Mouse (Mus musculus): ENCODE results near the gene Kif9.

Kif9 gene

GRCm38 (mm10) chr9:110529002-110529737, 52.4 kb downstream of the Kif9 start:
- DNase-seq (ENCODE audit: low spot score) = peak; percentile 54

- no peak for DNase-seq (ENCODE audit: low spot score)
Measured at GRCm38 (mm10) chr9:110530650-110531049, 53.9 kb downstream of the Kif9 start.

GRCm38 (mm10) chr9:110531151-110531791, 54.5 kb downstream of the Kif9 start:
- peak; percentile 58 for DNase-seq (ENCODE audit: low spot score)

- DNase-seq (ENCODE audit: low spot score) = peak; percentile 97
Measured at GRCm38 (mm10) chr9:110531914-110532489, 55.2 kb downstream of the Kif9 start.

GRCm38 (mm10) chr9:110532538-110533291, 56.0 kb downstream of the Kif9 start, which contains the start of gene Setd2:
Gene Setd2 (plus strand): TSS chr9:110532597.
- DNase-seq (ENCODE audit: low spot score) = peak; percentile 62

GRCm38 (mm10) chr9:110533645-110534044, 56.9 kb downstream of the Kif9 start:
- DNase-seq (ENCODE audit: low spot score) = no peak

- no peak for DNase-seq (ENCODE audit: low spot score)
Measured at GRCm38 (mm10) chr9:110535114-110535513, 58.4 kb downstream of the Kif9 start.

- DNase-seq (ENCODE audit: low spot score) = no peak
Measured at GRCm38 (mm10) chr9:110536636-110537035, 59.9 kb downstream of the Kif9 start.

- DNase-seq (ENCODE audit: low spot score) = no peak
Measured at GRCm38 (mm10) chr9:110538511-110538910, 61.8 kb downstream of the Kif9 start.

GRCm38 (mm10) chr9:110541988-110542387, 65.2 kb downstream of the Kif9 start:
- DNase-seq (ENCODE audit: low spot score) = no peak

GRCm38 (mm10) chr9:110548261-110548660, 71.5 kb downstream of the Kif9 start:
- no peak for DNase-seq (ENCODE audit: low spot score)

GRCm38 (mm10) chr9:110568309-110568708, 91.6 kb downstream of the Kif9 start:
- peak; percentile 6 for DNase-seq (ENCODE audit: low spot score)

All from embryo, embryonic 10.5 days (tissue).